Mouse (Mus musculus) testis, adult 2 months (tissue): ENCODE results near the gene Insc.

ENCODE experiments used
- CTCF ChIP-seq: fragments of 200-500 bp; IDR thresholded peaks from 2 replicates; pipeline ENCODE4 v1.5.1; 2012; ENCODE audit warnings: low read depth, mild to moderate bottlenecking, inconsistent platforms, low read length, moderate library complexity; ENCODE audit not compliant: control insufficient read depth, insufficient read depth, insufficient replicate concordance
- POLR2A ChIP-seq: fragments of 200-500 bp; IDR thresholded peaks from 2 replicates; pipeline ENCODE4 v1.6.1; 2012; ENCODE audit warnings: low read depth, mild to moderate bottlenecking, inconsistent platforms, low read length, moderate library complexity; ENCODE audit not compliant: control insufficient read depth

- TF ChIP-seq CTCF (no peak), POLR2A (no peak)
Observed at GRCm38 (mm10) chr7:114778156-114778770, 34.8 kb downstream of the Insc start.
